Mouse (Mus musculus): ENCODE data around the gene Rnf39. TPM values are rescaled to one million over a fixed set of nuclear protein-coding genes. Genes with fewer than 3 reads are reported as not detected.
A peak's percentile ranks its signal among the peaks of the same experiment; 100 is the strongest.

Gene Rnf39
- polyA plus RNA-seq, 1 experiment from 2014 or later, result 1.1 TPM

- no peaks in the 10 kb centered on the region for H3K9me3 ChIP-seq
- H3K4me2 ChIP-seq, result no peak overlapping the region
- ATAC-seq (ENCODE audit: low read depth), result no peak
- H3K4me1 ChIP-seq (replicated peaks), result peaks cover 39% of the 10 kb centered on the region
- no peak overlapping the region for H3K27ac ChIP-seq (replicated peaks)
- 8% methylated on average over 9 of the region's 9 CpGs for WGBS
- H3K27me3 ChIP-seq, result peaks cover 51% of the 10 kb centered on the region
- H3K36me3 ChIP-seq, result peaks cover 7% of the 10 kb centered on the region
- H3K4me3 ChIP-seq, result no peak overlapping the region
- H3K9ac ChIP-seq, result no peak overlapping the region
Observed at GRCm38 (mm10) chr17:36944121-36944775, 1.5 kb downstream of the Rnf39 start.

- peak overlapping the region; percentile 87 for H3K4me2 ChIP-seq
- H3K4me3 ChIP-seq, result peak overlapping the region; percentile 51
- peak overlapping the region; percentile 80 for H3K9ac ChIP-seq
- H3K27ac ChIP-seq (replicated peaks), result peak overlapping the region; percentile 76
- H3K9me3 ChIP-seq, result no peaks in the 10 kb centered on the region
- H3K36me3 ChIP-seq, result peaks cover 13% of the 10 kb centered on the region
- peak; percentile 71 for ATAC-seq (ENCODE audit: low read depth)
- under 1% methylated on average over 62 of the region's 62 CpGs for WGBS
- peaks cover 54% of the 10 kb centered on the region for H3K4me1 ChIP-seq (replicated peaks)
- H3K27me3 ChIP-seq, result peaks cover 41% of the 10 kb centered on the region
Observed at GRCm38 (mm10) chr17:36947051-36947819, 4.5 kb downstream of the Rnf39 start.

GRCm38 (mm10) chr17:36948286-36948685 is 5.6 kb downstream of the Rnf39 start:
- ATAC-seq (ENCODE audit: low read depth), result no peak
- Histone ChIP-seq H3K27me3 (peaks cover 31% of the 10 kb centered on the region), H3K4me2 (no peak overlapping the region), H3K9me3 (no peaks in the 10 kb centered on the region), H3K36me3 (peaks cover 13% of the 10 kb centered on the region), H3K27ac (replicated peaks) (no peak overlapping the region), H3K4me1 (replicated peaks) (peaks cover 45% of the 10 kb centered on the region), H3K4me3 (no peak overlapping the region), H3K9ac (no peak overlapping the region)
- 83% methylated on average over 1 of the region's 1 CpGs for WGBS

GRCm38 (mm10) chr17:36949265-36949664 is 6.5 kb downstream of the Rnf39 start:
- Histone ChIP-seq H3K27ac (replicated peaks) (no peak overlapping the region), H3K9me3 (no peaks in the 10 kb centered on the region), H3K4me2 (no peak overlapping the region), H3K4me3 (no peak overlapping the region), H3K36me3 (peaks cover 16% of the 10 kb centered on the region), H3K9ac (no peak overlapping the region), H3K27me3 (peaks cover 21% of the 10 kb centered on the region), H3K4me1 (replicated peaks) (peaks cover 37% of the 10 kb centered on the region)
- no peak for ATAC-seq (ENCODE audit: low read depth)
- 94% methylated on average over 8 of the region's 8 CpGs for WGBS

- Histone ChIP-seq H3K27ac (replicated peaks) (peak within 1 kb of the TSS; percentile 91), H3K4me1 (replicated peaks) (peaks cover 32% of the 10 kb centered on the region), H3K4me2 (peak within 1 kb of the TSS; percentile 88), H3K9ac (peak within 1 kb of the TSS; percentile 83), H3K27me3 (peaks cover 1% of the 10 kb centered on the region; the same call in 1 of the 2 replicates), H3K4me3 (peak within 1 kb of the TSS; percentile 63), H3K36me3 (peaks cover 22% of the 10 kb centered on the region), H3K9me3 (no peaks in the 10 kb centered on the region)
- WGBS, result 2% methylated on average over 36 of the region's 36 CpGs
- ATAC-seq (ENCODE audit: low read depth), result peak; percentile 93
Observed at GRCm38 (mm10) chr17:36950981-36951947, 8.5 kb downstream of the Rnf39 start, which contains the start of gene Ppp1r11. Ppp1r11 (minus strand) TSS chr17:36951741.

- Histone ChIP-seq H3K9ac (no peak overlapping the region), H3K27me3 (no peaks in the 10 kb centered on the region), H3K4me2 (no peak overlapping the region), H3K36me3 (peaks cover 26% of the 10 kb centered on the region), H3K27ac (replicated peaks) (no peak overlapping the region), H3K4me1 (replicated peaks) (peaks cover 35% of the 10 kb centered on the region), H3K4me3 (no peak overlapping the region), H3K9me3 (no peaks in the 10 kb centered on the region)
- ATAC-seq (ENCODE audit: low read depth), result no peak
- 92% methylated on average over 2 of the region's 2 CpGs for WGBS
Observed at GRCm38 (mm10) chr17:36952631-36953030, 9.9 kb downstream of the Rnf39 start.

- Histone ChIP-seq H3K4me3 (no peak overlapping the region), H3K4me1 (replicated peaks) (peaks cover 35% of the 10 kb centered on the region), H3K27ac (replicated peaks) (no peak overlapping the region), H3K9me3 (no peaks in the 10 kb centered on the region), H3K27me3 (no peaks in the 10 kb centered on the region), H3K9ac (no peak overlapping the region), H3K4me2 (no peak overlapping the region), H3K36me3 (peaks cover 26% of the 10 kb centered on the region)
- ATAC-seq (ENCODE audit: low read depth), result no peak
- WGBS, result 96% methylated on average over 1 of the region's 1 CpGs
Observed at GRCm38 (mm10) chr17:36953062-36953461, 10.3 kb downstream of the Rnf39 start.

GRCm38 (mm10) chr17:36957999-36958743 is 15.5 kb downstream of the Rnf39 start, which contains the start of the genes Znrd1 and Znrd1as:
Znrd1 (minus strand) TSS chr17:36958559.
Znrd1as (plus strand) TSS chr17:36958592.
- H3K27ac ChIP-seq (replicated peaks), result peak within 1 kb of the TSS; percentile 85
- peaks cover 13% of the 10 kb centered on the region; the same call in 1 of the 2 replicates for H3K36me3 ChIP-seq
- H3K9ac ChIP-seq, result peak within 1 kb of the TSS; percentile 91
- H3K4me3 ChIP-seq, result peak within 1 kb of the TSS; percentile 67
- H3K27me3 ChIP-seq, result no peaks in the 10 kb centered on the region
- WGBS, result under 1% methylated on average over 46 of the region's 46 CpGs
- no peaks in the 10 kb centered on the region for H3K9me3 ChIP-seq
- peaks cover 28% of the 10 kb centered on the region for H3K4me1 ChIP-seq (replicated peaks)
- peak; percentile 97 for ATAC-seq (ENCODE audit: low read depth)
- peak within 1 kb of the TSS; percentile 90 for H3K4me2 ChIP-seq

- Histone ChIP-seq H3K4me1 (replicated peaks) (peaks cover 28% of the 10 kb centered on the region), H3K9me3 (no peaks in the 10 kb centered on the region), H3K27ac (replicated peaks) (peak overlapping the region; percentile 85; the same call in 1 of the 2 replicates), H3K27me3 (no peaks in the 10 kb centered on the region), H3K4me3 (peak overlapping the region; percentile 67), H3K36me3 (peaks cover 13% of the 10 kb centered on the region; the same call in 1 of the 2 replicates), H3K9ac (peak overlapping the region; percentile 77), H3K4me2 (peak overlapping the region; percentile 90)
- WGBS, result 10% methylated on average over 12 of the region's 12 CpGs
- peak; percentile 33 for ATAC-seq (ENCODE audit: low read depth)
Observed at GRCm38 (mm10) chr17:36958884-36959283, 16.2 kb downstream of the Rnf39 start.

- no peak for ATAC-seq (ENCODE audit: low read depth)
- Histone ChIP-seq H3K9ac (no peak overlapping the region), H3K4me3 (no peak overlapping the region), H3K4me2 (no peak overlapping the region), H3K4me1 (replicated peaks) (peaks cover 25% of the 10 kb centered on the region), H3K36me3 (peaks cover 6% of the 10 kb centered on the region; the same call in 1 of the 2 replicates), H3K27me3 (no peaks in the 10 kb centered on the region), H3K9me3 (no peaks in the 10 kb centered on the region), H3K27ac (replicated peaks) (no peak overlapping the region)
- WGBS, result 71% methylated on average over 1 of the region's 1 CpGs
Observed at GRCm38 (mm10) chr17:36961125-36961524, 18.4 kb downstream of the Rnf39 start.

- Histone ChIP-seq H3K4me3 (no peak overlapping the region), H3K4me2 (no peak overlapping the region), H3K36me3 (no peaks in the 10 kb centered on the region), H3K27me3 (no peaks in the 10 kb centered on the region), H3K9me3 (no peaks in the 10 kb centered on the region), H3K9ac (no peak overlapping the region), H3K4me1 (replicated peaks) (no peaks in the 10 kb centered on the region), H3K27ac (replicated peaks) (no peak overlapping the region)
- WGBS, result 91% methylated on average over 1 of the region's 1 CpGs
- ATAC-seq (ENCODE audit: low read depth), result no peak
Observed at GRCm38 (mm10) chr17:36966875-36967274, 24.2 kb downstream of the Rnf39 start.
